Mouse (Mus musculus): ENCODE results near the gene Olfr914. TPM values are rescaled to one million over a fixed set of nuclear protein-coding genes. Genes with fewer than 3 reads are reported as not detected.

The Olfr914 gene
- not detected in 2 replicates for polyA plus RNA-seq (2016; fragmentation: Nextera tagmentation; extraction: Ambion mirVana)

DNA sequence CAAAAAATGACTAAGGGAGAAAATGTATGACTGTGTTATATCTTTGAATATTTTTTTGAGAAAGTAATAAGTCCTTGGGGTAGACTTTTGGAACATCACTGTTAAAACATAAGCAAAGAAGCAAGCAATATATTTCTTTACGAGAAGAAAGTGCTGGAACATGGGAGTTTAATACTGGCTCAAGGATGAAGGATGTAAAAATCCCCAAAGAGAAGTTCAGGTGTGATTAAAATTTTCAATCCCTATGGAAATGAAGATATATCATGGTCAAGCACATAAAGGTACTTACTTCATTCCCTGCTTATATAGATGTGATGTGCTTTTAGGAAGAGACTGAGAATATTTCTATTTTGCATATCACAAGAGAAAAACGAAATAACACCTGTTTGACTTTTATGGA lies at the start of gene Olfr914:
Olfr914 (plus strand) TSS at position 301 of the 400 bp plus-strand sequence.
- WGBS: 58% methylated on average over 2 of the region's 2 CpGs

DNA sequence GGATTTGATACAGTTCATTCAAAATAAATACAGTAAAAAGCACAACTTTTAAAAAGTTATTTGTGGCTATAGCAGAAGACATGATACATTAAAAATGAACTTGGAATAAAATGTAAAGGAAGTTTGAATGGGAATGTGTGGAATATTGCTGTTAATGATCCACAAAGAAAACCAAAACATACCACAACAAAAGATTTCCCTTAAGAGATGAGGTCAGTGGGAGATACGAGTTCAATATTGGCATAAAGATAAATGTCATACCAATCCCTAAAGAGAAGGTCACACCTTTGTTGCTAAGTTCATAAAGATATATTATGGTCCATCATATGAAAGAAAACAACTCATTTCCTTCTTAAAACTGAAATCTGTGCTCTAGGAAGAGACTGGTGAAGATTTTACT lies 25.0 kb upstream of the Olfr914 start, which contains the start of gene Olfr912:
Olfr912 (plus strand) TSS at position 301 of the 400 bp plus-strand sequence.
- Histone ChIP-seq H3K36me3 (no peaks in the 10 kb centered on the region), H3K9me3 (replicated peaks) (no peaks in the 10 kb centered on the region), H3K27me3 (replicated peaks) (no peaks in the 10 kb centered on the region), H3K27ac (ENCODE audit: poor library complexity, severe bottlenecking) (no peak within 1 kb of the TSS), H3K4me3 (no peak within 1 kb of the TSS), H3K4me1 (replicated peaks) (no peaks in the 10 kb centered on the region), H3K9ac (no peak within 1 kb of the TSS), H3K4me2 (no peak within 1 kb of the TSS)
- 69% methylated on average over 1 of the region's 1 CpGs for WGBS
- ATAC-seq (ENCODE audit: insufficient number of reproducible peaks, low FRiP score): no peak

More for the DNA sequence above, at the start of gene Olfr914:
- no peaks in the 10 kb centered on the region for H3K36me3 ChIP-seq
- H3K4me2 ChIP-seq: no peak within 1 kb of the TSS
- H3K9me3 ChIP-seq (replicated peaks): no peaks in the 10 kb centered on the region
- H3K4me3 ChIP-seq: no peak within 1 kb of the TSS
- no peak for ATAC-seq (ENCODE audit: insufficient number of reproducible peaks, low FRiP score)
- no peaks in the 10 kb centered on the region for H3K27me3 ChIP-seq (replicated peaks)
- no peak within 1 kb of the TSS for H3K27ac ChIP-seq (ENCODE audit: poor library complexity, severe bottlenecking)
- H3K9ac ChIP-seq: no peak within 1 kb of the TSS
- H3K4me1 ChIP-seq (replicated peaks): no peaks in the 10 kb centered on the region

- H3K9me3 ChIP-seq (replicated peaks): no peaks in the 10 kb centered on the region
- no peak for ATAC-seq (ENCODE audit: insufficient number of reproducible peaks, low FRiP score)
- 35% methylated on average over 1 of the region's 1 CpGs for WGBS
- H3K4me2 ChIP-seq: no peak overlapping the region
- no peaks in the 10 kb centered on the region for H3K36me3 ChIP-seq
- H3K9ac ChIP-seq: no peak overlapping the region
- no peak overlapping the region for H3K27ac ChIP-seq (ENCODE audit: poor library complexity, severe bottlenecking)
- no peaks in the 10 kb centered on the region for H3K4me1 ChIP-seq (replicated peaks)
- no peaks in the 10 kb centered on the region for H3K27me3 ChIP-seq (replicated peaks)
- no peak overlapping the region for H3K4me3 ChIP-seq
These were observed 13.8 kb upstream of the Olfr914 start for GRCm38 (mm10) chr9:38591056-38591455.

- ATAC-seq (ENCODE audit: insufficient number of reproducible peaks, low FRiP score): no peak
These were observed 12.4 kb upstream of the Olfr914 start, which contains the start of gene Olfr913 for GRCm38 (mm10) chr9:38592459-38592858. Gene Olfr913 (plus strand): TSS chr9:38592759.

GRCm38 (mm10) chr9:38632406-38632805 lies 27.5 kb downstream of the Olfr914 start:
- no peak for ATAC-seq (ENCODE audit: insufficient number of reproducible peaks, low FRiP score)
- Histone ChIP-seq H3K9me3 (replicated peaks) (peaks cover 3% of the 10 kb centered on the region; the same call in 1 of the 2 replicates), H3K4me2 (no peak overlapping the region), H3K36me3 (no peaks in the 10 kb centered on the region), H3K4me3 (no peak overlapping the region), H3K9ac (no peak overlapping the region), H3K27me3 (replicated peaks) (no peaks in the 10 kb centered on the region), H3K27ac (ENCODE audit: poor library complexity, severe bottlenecking) (no peak overlapping the region), H3K4me1 (replicated peaks) (no peaks in the 10 kb centered on the region)
- WGBS: 76% methylated on average over 4 of the region's 4 CpGs

More at GRCm38 (mm10) chr9:38592459-38592858, 12.4 kb upstream of the Olfr914 start, which contains the start of gene Olfr913:
- WGBS: 51% methylated on average over 2 of the region's 2 CpGs
- H3K9me3 ChIP-seq (replicated peaks): no peaks in the 10 kb centered on the region
- H3K4me2 ChIP-seq: no peak within 1 kb of the TSS
- H3K4me1 ChIP-seq (replicated peaks): no peaks in the 10 kb centered on the region
- no peaks in the 10 kb centered on the region for H3K36me3 ChIP-seq
- no peak within 1 kb of the TSS for H3K27ac ChIP-seq (ENCODE audit: poor library complexity, severe bottlenecking)
- H3K4me3 ChIP-seq: no peak within 1 kb of the TSS
- no peaks in the 10 kb centered on the region for H3K27me3 ChIP-seq (replicated peaks)
- H3K9ac ChIP-seq: no peak within 1 kb of the TSS

GRCm38 (mm10) chr9:38659775-38660174 lies 54.9 kb downstream of the Olfr914 start, which contains the start of gene Olfr916:
Gene Olfr916 (minus strand): TSS chr9:38659875.
- Histone ChIP-seq H3K4me2 (no peak within 1 kb of the TSS), H3K4me3 (no peak within 1 kb of the TSS), H3K9me3 (replicated peaks) (no peaks in the 10 kb centered on the region), H3K27me3 (replicated peaks) (no peaks in the 10 kb centered on the region), H3K9ac (no peak within 1 kb of the TSS), H3K27ac (ENCODE audit: poor library complexity, severe bottlenecking) (no peak within 1 kb of the TSS), H3K36me3 (no peaks in the 10 kb centered on the region), H3K4me1 (replicated peaks) (no peaks in the 10 kb centered on the region)
- WGBS: 69% methylated on average over 1 of the region's 1 CpGs
- no peak for ATAC-seq (ENCODE audit: insufficient number of reproducible peaks, low FRiP score)

Other genes starting within 250 kb of the Olfr914 start
- gene Olfr250, start 238.2 kb upstream of the Olfr914 start, polyA plus RNA-seq (2016; fragmentation: Nextera tagmentation; extraction: Ambion mirVana): not detected in 2 replicates
- not detected in 2 replicates for gene Olfr251, start 228.0 kb upstream of the Olfr914 start, polyA plus RNA-seq (2016; fragmentation: Nextera tagmentation; extraction: Ambion mirVana)
- not detected in 2 replicates for gene Olfr147, start 203.4 kb upstream of the Olfr914 start, polyA plus RNA-seq (2016; fragmentation: Nextera tagmentation; extraction: Ambion mirVana)
- not detected in 2 replicates for gene Olfr901, start 175.6 kb upstream of the Olfr914 start, polyA plus RNA-seq (2016; fragmentation: Nextera tagmentation; extraction: Ambion mirVana)
- gene Olfr902, start 157.4 kb upstream of the Olfr914 start, polyA plus RNA-seq (2016; fragmentation: Nextera tagmentation; extraction: Ambion mirVana): not detected in 2 replicates
- not detected in 2 replicates for gene Olfr904, start 142.0 kb upstream of the Olfr914 start, polyA plus RNA-seq (2016; fragmentation: Nextera tagmentation; extraction: Ambion mirVana)
- not detected in 2 replicates for gene Olfr905, start 134.0 kb upstream of the Olfr914 start, polyA plus RNA-seq (2016; fragmentation: Nextera tagmentation; extraction: Ambion mirVana)
- gene Olfr906, start 118.0 kb upstream of the Olfr914 start, polyA plus RNA-seq (2016; fragmentation: Nextera tagmentation; extraction: Ambion mirVana): not detected in 2 replicates
- gene Olfr907, start 109.3 kb upstream of the Olfr914 start, polyA plus RNA-seq (2016; fragmentation: Nextera tagmentation; extraction: Ambion mirVana): not detected in 2 replicates
- gene Olfr911-ps1, start 83.5 kb upstream of the Olfr914 start, polyA plus RNA-seq (2016; fragmentation: Nextera tagmentation; extraction: Ambion mirVana): not detected in 2 replicates
- not detected in 2 replicates for gene Olfr910, start 67.3 kb upstream of the Olfr914 start, polyA plus RNA-seq (2016; fragmentation: Nextera tagmentation; extraction: Ambion mirVana)
- not detected in 2 replicates for gene Olfr912, start 24.9 kb upstream of the Olfr914 start, polyA plus RNA-seq (2016; fragmentation: Nextera tagmentation; extraction: Ambion mirVana)
- gene Olfr913, start 12.3 kb upstream of the Olfr914 start, polyA plus RNA-seq (2016; fragmentation: Nextera tagmentation; extraction: Ambion mirVana): not detected in 2 replicates
- not detected in 2 replicates for gene Olfr916, start 54.8 kb downstream of the Olfr914 start, polyA plus RNA-seq (2016; fragmentation: Nextera tagmentation; extraction: Ambion mirVana)
- not detected in 2 replicates for gene Olfr917, start 60.7 kb downstream of the Olfr914 start, polyA plus RNA-seq (2016; fragmentation: Nextera tagmentation; extraction: Ambion mirVana)
- not detected in 2 replicates for gene Olfr918, start 69.5 kb downstream of the Olfr914 start, polyA plus RNA-seq (2016; fragmentation: Nextera tagmentation; extraction: Ambion mirVana)
- gene Olfr919, start 98.6 kb downstream of the Olfr914 start, polyA plus RNA-seq (2016; fragmentation: Nextera tagmentation; extraction: Ambion mirVana): not detected in 2 replicates
- gene Vwa5a, start 113.2 kb downstream of the Olfr914 start, polyA plus RNA-seq (2016; fragmentation: Nextera tagmentation; extraction: Ambion mirVana): 19.3 and 21.3 TPM in 2 replicates
- 0.03 TPM in 1 of 2 replicates, not detected in the other for gene Olfr920, start 147.2 kb downstream of the Olfr914 start, polyA plus RNA-seq (2016; fragmentation: Nextera tagmentation; extraction: Ambion mirVana)
- not detected in 2 replicates for gene Olfr921, start 168.0 kb downstream of the Olfr914 start, polyA plus RNA-seq (2016; fragmentation: Nextera tagmentation; extraction: Ambion mirVana)
- not detected in 2 replicates for gene Olfr922, start 209.5 kb downstream of the Olfr914 start, polyA plus RNA-seq (2016; fragmentation: Nextera tagmentation; extraction: Ambion mirVana)
- not detected in 2 replicates for gene Olfr923, start 221.4 kb downstream of the Olfr914 start, polyA plus RNA-seq (2016; fragmentation: Nextera tagmentation; extraction: Ambion mirVana)
- not detected in 2 replicates for gene Olfr924, start 239.3 kb downstream of the Olfr914 start, polyA plus RNA-seq (2016; fragmentation: Nextera tagmentation; extraction: Ambion mirVana)
- not detected in 2 replicates for gene Olfr26, start 250.0 kb downstream of the Olfr914 start, polyA plus RNA-seq (2016; fragmentation: Nextera tagmentation; extraction: Ambion mirVana)